Mouse (Mus musculus) embryonic facial prominence, embryonic 12.5 days (tissue): Measurements from ENCODE around the gene Ccdc152. TPM values are rescaled to one million over a fixed set of nuclear protein-coding genes. Genes with fewer than 3 reads are reported as not detected.

Experiments used
- ATAC-seq: fragments of 200-750 bp; cut with Nextera tagmentation; 2 replicates; pipeline ENCODE4 v1.8.0; 2017; ENCODE audit not compliant: insufficient number of reproducible peaks, insufficient read depth, low FRiP score, low TSS enrichment
- H3K27ac ChIP-seq: fragments of 300-500 bp; sonication (generic); 2 replicates; pipeline ENCODE4 v1.5.1; 2016; ENCODE audit warnings: mild to moderate bottlenecking
- H3K27me3 ChIP-seq: fragments of 300-500 bp; sonication (generic); 2 replicates; pipeline ENCODE4 v1.6.1; 2016; ENCODE audit warnings: mild to moderate bottlenecking, moderate library complexity
- H3K36me3 ChIP-seq: fragments of 300-500 bp; sonication (generic); 2 replicates; pipeline ENCODE4 v1.6.1; 2016; ENCODE audit warnings: mild to moderate bottlenecking
- H3K4me1 ChIP-seq: fragments of 300-500 bp; sonication (generic); 2 replicates; pipeline ENCODE4 v1.6.1; 2016
- H3K4me2 ChIP-seq: fragments of 300-500 bp; sonication (generic); replicated peaks from 2 replicates; pipeline ENCODE4 v1.6.1; 2016; ENCODE audit warnings: mild to moderate bottlenecking, moderate library complexity
- H3K4me3 ChIP-seq: fragments of 300-500 bp; sonication (generic); 2 replicates; pipeline ENCODE4 v1.5.1; 2016; ENCODE audit warnings: mild to moderate bottlenecking
- H3K9ac ChIP-seq: fragments of 300-500 bp; sonication (generic); 2 replicates; pipeline ENCODE4 v1.6.1; 2016; ENCODE audit warnings: mild to moderate bottlenecking, moderate library complexity
- H3K9me3 ChIP-seq: fragments of 300-500 bp; sonication (generic); 2 replicates; pipeline ENCODE4 v1.6.1; 2016; ENCODE audit warnings: mild to moderate bottlenecking, moderate library complexity
- WGBS: fragments of 180-500 bp; shearing (Covaris S2); methylation state at CpG from one replicate; pipeline ENCODE4 v1.1.7; 2016; 5-methylcytosine and 5-hydroxymethylcytosine counted together
- polyA plus RNA-seq: library from polyadenylated mRNA; unstranded; fragments of >200 nt; fragmentation: Nextera tagmentation; extraction: Ambion mirVana; gene quantifications from 2 replicates; pipeline ENCODE4 v1.2.1, GENCODE M21; 2016

Gene Ccdc152
- polyA plus RNA-seq, result 0.18 TPM in 1 of 2 replicates, not detected in the other

- 86% methylated on average over 12 of the region's 12 CpGs for WGBS
- no peak for ATAC-seq
- Histone ChIP-seq H3K9me3 (no peaks in the 10 kb centered on the region), H3K4me1 (no peaks in the 10 kb centered on the region), H3K9ac (no peak within 1 kb of the TSS), H3K4me3 (no peak within 1 kb of the TSS), H3K36me3 (no peaks in the 10 kb centered on the region), H3K27me3 (no peaks in the 10 kb centered on the region), H3K4me2 (no peak within 1 kb of the TSS), H3K27ac (no peak within 1 kb of the TSS)
Measured at GRCm38 (mm10) chr15:3303426-3303825, at the start of gene Ccdc152. TSS of gene Ccdc152 (minus strand) at chr15:3303526.

- ATAC-seq, result no peak
- WGBS, result 75% methylated on average over 6 of the region's 6 CpGs
Measured at GRCm38 (mm10) chr15:3349306-3350064, 46.2 kb upstream of the Ccdc152 start.

DNA sequence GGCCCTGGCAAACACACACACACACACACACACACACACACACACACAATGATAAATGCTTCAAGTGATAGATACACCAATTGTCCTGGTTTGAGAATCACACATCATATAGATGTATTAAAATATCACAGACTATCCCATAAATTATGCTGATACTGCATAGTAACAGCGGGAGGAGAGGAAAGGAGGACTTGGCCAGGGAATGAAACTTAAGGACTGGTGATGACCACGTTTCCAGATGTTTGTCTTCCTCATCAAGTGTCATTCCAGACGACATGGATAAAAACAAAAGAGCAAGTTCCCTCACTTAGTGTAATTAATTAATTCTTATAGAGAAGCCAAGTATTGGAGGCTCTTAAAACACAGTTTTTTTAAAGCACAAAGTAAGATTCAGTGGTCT is 43.4 kb upstream of the Ccdc152 start:
- Histone ChIP-seq H3K4me2 (no peak overlapping the region), H3K4me1 (no peaks in the 10 kb centered on the region), H3K36me3 (no peaks in the 10 kb centered on the region), H3K27me3 (no peaks in the 10 kb centered on the region), H3K9me3 (no peaks in the 10 kb centered on the region), H3K9ac (no peak overlapping the region), H3K27ac (no peak overlapping the region), H3K4me3 (no peak overlapping the region)
- 67% methylated on average over 3 of the region's 3 CpGs for WGBS
- no peak for ATAC-seq

More at GRCm38 (mm10) chr15:3349306-3350064, 46.2 kb upstream of the Ccdc152 start:
- Histone ChIP-seq H3K27ac (no peak overlapping the region), H3K4me3 (no peak overlapping the region), H3K9me3 (no peaks in the 10 kb centered on the region), H3K9ac (no peak overlapping the region), H3K27me3 (no peaks in the 10 kb centered on the region), H3K4me2 (no peak overlapping the region), H3K4me1 (no peaks in the 10 kb centered on the region), H3K36me3 (no peaks in the 10 kb centered on the region)

GRCm38 (mm10) chr15:3344555-3344954 is 41.2 kb upstream of the Ccdc152 start:
- Histone ChIP-seq H3K4me2 (no peak overlapping the region), H3K4me3 (no peak overlapping the region), H3K9ac (no peak overlapping the region), H3K27ac (no peak overlapping the region), H3K36me3 (no peaks in the 10 kb centered on the region), H3K27me3 (no peaks in the 10 kb centered on the region), H3K9me3 (no peaks in the 10 kb centered on the region), H3K4me1 (no peaks in the 10 kb centered on the region)
- no peak for ATAC-seq
- WGBS, result 90% methylated on average over 4 of the region's 4 CpGs

DNA sequence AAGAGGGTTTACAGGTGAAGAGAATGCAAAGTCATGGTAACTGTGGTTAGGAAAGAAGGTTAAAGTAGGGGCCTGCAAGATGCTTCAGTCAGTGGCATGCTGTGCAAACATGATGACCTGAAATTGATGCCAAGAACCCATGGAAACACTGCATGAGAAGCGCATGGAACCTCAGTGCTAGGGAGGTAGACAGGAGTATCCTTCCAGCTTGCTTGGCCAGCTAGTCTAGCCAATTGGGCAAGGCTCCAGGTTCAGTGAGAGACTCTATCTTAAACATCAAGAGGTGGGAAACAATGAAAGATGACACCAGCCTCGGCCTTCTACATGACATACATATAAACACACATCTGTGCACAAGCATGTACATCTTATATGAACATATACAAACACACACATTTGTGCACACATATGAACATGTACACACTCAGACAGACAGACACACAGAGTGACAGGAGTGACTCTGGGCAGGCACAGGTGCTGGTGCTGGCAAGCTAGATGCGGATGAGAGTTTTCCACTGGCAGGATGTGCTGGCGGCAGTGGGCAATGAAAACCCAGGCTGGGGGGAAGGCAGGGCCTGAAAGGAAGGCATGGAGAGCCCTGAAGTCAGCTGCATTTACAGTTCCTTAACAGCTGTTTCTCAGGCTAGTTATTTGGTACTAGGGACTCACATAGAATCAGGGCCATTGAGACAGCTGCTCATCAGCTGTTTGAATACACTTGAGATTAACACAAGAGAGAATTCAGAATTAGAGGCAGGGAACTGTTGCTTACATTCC is 38.7 kb upstream of the Ccdc152 start:
- H3K4me3 ChIP-seq, result no peak overlapping the region
- H3K4me2 ChIP-seq, result no peak overlapping the region
- 90% methylated on average over 4 of the region's 4 CpGs for WGBS
- H3K27me3 ChIP-seq, result no peaks in the 10 kb centered on the region
- H3K27ac ChIP-seq, result no peak overlapping the region
- H3K36me3 ChIP-seq, result 0 out of 2 replicates have a peak, but pooled peaks cover 3% of the 10 kb centered on the region
- ATAC-seq, result no peak
- no peak overlapping the region for H3K9ac ChIP-seq
- 0 out of 2 replicates have a peak, but pooled peaks cover 4% of the 10 kb centered on the region for H3K9me3 ChIP-seq
- H3K4me1 ChIP-seq, result no peaks in the 10 kb centered on the region

GRCm38 (mm10) chr15:3339847-3340246 is 36.5 kb upstream of the Ccdc152 start:
- no peak overlapping the region for H3K27ac ChIP-seq
- H3K4me3 ChIP-seq, result no peak overlapping the region
- ATAC-seq, result no peak
- no peaks in the 10 kb centered on the region for H3K4me1 ChIP-seq
- 83% methylated on average over 3 of the region's 3 CpGs for WGBS
- 0 out of 2 replicates have a peak, but pooled peaks cover 4% of the 10 kb centered on the region for H3K9me3 ChIP-seq
- no peak overlapping the region for H3K4me2 ChIP-seq
- H3K9ac ChIP-seq, result no peak overlapping the region
- 0 out of 2 replicates have a peak, but pooled peaks cover 3% of the 10 kb centered on the region for H3K36me3 ChIP-seq
- no peaks in the 10 kb centered on the region for H3K27me3 ChIP-seq

DNA sequence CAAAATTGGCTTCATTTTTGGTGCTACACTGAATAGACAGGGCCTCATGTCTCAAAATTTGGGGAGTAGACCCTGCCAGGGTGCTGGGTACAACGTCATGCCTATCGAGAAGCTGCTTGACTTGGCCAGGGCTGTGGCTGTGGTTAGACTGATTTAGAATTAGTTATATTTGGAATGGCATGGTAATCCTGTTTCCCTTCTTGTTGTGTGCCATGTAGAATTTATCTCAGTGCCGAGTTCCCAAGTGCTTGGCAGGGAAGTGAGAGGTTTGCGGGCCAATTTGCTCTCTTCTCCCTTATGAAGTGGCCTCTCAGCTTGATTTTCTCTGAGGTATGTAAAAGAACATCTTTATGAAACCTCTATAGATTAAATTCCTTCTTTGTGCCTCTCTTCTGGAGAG is 29.2 kb upstream of the Ccdc152 start:
- no peak overlapping the region for H3K4me2 ChIP-seq
- H3K4me1 ChIP-seq, result no peaks in the 10 kb centered on the region
- H3K4me3 ChIP-seq, result no peak overlapping the region
- 90% methylated on average over 4 of the region's 4 CpGs for WGBS
- no peak overlapping the region for H3K27ac ChIP-seq
- H3K9ac ChIP-seq, result no peak overlapping the region
- H3K36me3 ChIP-seq, result 0 out of 2 replicates have a peak, but pooled peaks cover 3% of the 10 kb centered on the region
- H3K9me3 ChIP-seq, result 0 out of 2 replicates have a peak, but pooled peaks cover 4% of the 10 kb centered on the region
- H3K27me3 ChIP-seq, result no peaks in the 10 kb centered on the region
- ATAC-seq, result no peak

DNA sequence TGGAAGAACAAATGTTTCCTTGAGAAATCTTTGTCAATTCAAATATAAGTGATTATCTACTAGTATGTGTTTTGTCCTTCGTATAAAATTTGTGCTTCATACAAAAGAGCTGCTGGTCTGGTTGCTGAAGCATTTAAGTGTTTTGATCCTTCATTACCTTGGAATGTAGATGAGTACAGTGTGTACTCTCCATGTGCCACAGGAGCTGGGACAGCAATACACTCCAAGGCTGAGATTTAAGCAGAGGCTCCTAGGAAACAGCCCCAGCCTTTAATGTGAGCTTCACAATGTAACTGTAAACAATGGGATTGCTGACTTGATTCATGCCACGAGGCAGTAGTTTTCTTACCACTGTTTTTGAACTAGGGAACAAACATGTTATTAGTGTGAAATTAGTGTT is 28.5 kb upstream of the Ccdc152 start:
- H3K36me3 ChIP-seq, result no peaks in the 10 kb centered on the region
- ATAC-seq, result no peak
- H3K27ac ChIP-seq, result no peak overlapping the region
- no peak overlapping the region for H3K9ac ChIP-seq
- H3K4me2 ChIP-seq, result no peak overlapping the region
- H3K4me1 ChIP-seq, result no peaks in the 10 kb centered on the region
- no peaks in the 10 kb centered on the region for H3K9me3 ChIP-seq
- no peak overlapping the region for H3K4me3 ChIP-seq
- no peaks in the 10 kb centered on the region for H3K27me3 ChIP-seq
- WGBS, result 71% methylated on average over 2 of the region's 2 CpGs

- Histone ChIP-seq H3K27me3 (no peaks in the 10 kb centered on the region), H3K36me3 (no peaks in the 10 kb centered on the region), H3K4me3 (no peak overlapping the region), H3K4me2 (no peak overlapping the region), H3K4me1 (no peaks in the 10 kb centered on the region), H3K9me3 (no peaks in the 10 kb centered on the region), H3K9ac (no peak overlapping the region), H3K27ac (no peak overlapping the region)
- WGBS, result 76% methylated on average over 1 of the region's 1 CpGs
- no peak for ATAC-seq
Measured at GRCm38 (mm10) chr15:3330291-3330690, 27.0 kb upstream of the Ccdc152 start.

- Histone ChIP-seq H3K4me2 (no peak overlapping the region), H3K4me1 (no peaks in the 10 kb centered on the region), H3K36me3 (0 out of 2 replicates have a peak, but pooled peaks cover 8% of the 10 kb centered on the region), H3K9me3 (no peaks in the 10 kb centered on the region), H3K9ac (no peak overlapping the region), H3K27ac (no peak overlapping the region), H3K27me3 (no peaks in the 10 kb centered on the region), H3K4me3 (no peak overlapping the region)
- no peak for ATAC-seq
Measured at GRCm38 (mm10) chr15:3323041-3323440, 19.7 kb upstream of the Ccdc152 start.

GRCm38 (mm10) chr15:3319929-3320328 is 16.6 kb upstream of the Ccdc152 start:
- Histone ChIP-seq H3K4me1 (no peaks in the 10 kb centered on the region), H3K27ac (no peak overlapping the region)
- WGBS, result 77% methylated on average over 9 of the region's 9 CpGs

GRCm38 (mm10) chr15:3316617-3317016 is 13.3 kb upstream of the Ccdc152 start:
- H3K36me3 ChIP-seq, result 0 out of 2 replicates have a peak, but pooled peaks cover 8% of the 10 kb centered on the region
- no peak for ATAC-seq
- WGBS, result 69% methylated on average over 2 of the region's 2 CpGs

More at GRCm38 (mm10) chr15:3319929-3320328, 16.6 kb upstream of the Ccdc152 start:
- H3K9me3 ChIP-seq, result no peaks in the 10 kb centered on the region
- ATAC-seq, result no peak
- H3K27me3 ChIP-seq, result no peaks in the 10 kb centered on the region
- no peak overlapping the region for H3K4me2 ChIP-seq
- H3K4me3 ChIP-seq, result no peak overlapping the region
- H3K36me3 ChIP-seq, result 0 out of 2 replicates have a peak, but pooled peaks cover 8% of the 10 kb centered on the region
- no peak overlapping the region for H3K9ac ChIP-seq

More at GRCm38 (mm10) chr15:3316617-3317016, 13.3 kb upstream of the Ccdc152 start:
- Histone ChIP-seq H3K27ac (no peak overlapping the region), H3K9me3 (no peaks in the 10 kb centered on the region), H3K4me3 (no peak overlapping the region), H3K27me3 (no peaks in the 10 kb centered on the region), H3K9ac (no peak overlapping the region), H3K4me2 (no peak overlapping the region), H3K4me1 (no peaks in the 10 kb centered on the region)
